21 mouse cellular contexts compared by ENCODE assay signal in the genomic region with DNA sequence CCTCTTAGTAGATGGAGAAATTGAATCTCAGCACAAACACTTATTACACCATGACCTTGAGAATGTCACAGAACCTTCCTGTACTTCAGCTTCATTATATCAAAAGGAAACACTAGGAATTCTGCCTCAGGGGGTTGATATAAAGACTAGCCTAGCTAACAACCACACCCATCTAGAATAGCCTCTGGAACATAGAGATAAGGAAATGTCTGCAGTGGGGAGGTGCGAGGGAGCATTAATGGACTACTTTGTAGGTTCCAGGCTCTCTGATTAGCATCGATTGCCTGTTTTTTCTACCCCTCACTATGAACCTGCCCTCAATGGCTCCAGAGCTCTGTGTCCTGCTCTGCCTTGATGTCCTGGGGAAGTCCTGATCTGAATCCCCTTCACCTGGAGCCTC.
A peak's percentile ranks its signal among the peaks of the same experiment; 100 is the strongest.
DNase-seq lines count a peak whose midpoint lies in the region; ATAC-seq and TF ChIP-seq lines count a peak whose summit lies in the region.
"Had no signal": no experiment of that assay in that cellular context is flagged by ENCODE, and none has a peak within 500 bp of the region (broad histone marks: within the 10 kb centered on the region; RNA-seq: fewer than 3 reads in every experiment).

No protein-coding gene starts in this region.

- H3K27me3 ChIP-seq in intestine, embryonic 16.5 days (replicated peaks; ENCODE audit: control insufficient read depth, insufficient read depth, low read length) = no peaks in the 10 kb centered on the region
- H3K27me3 ChIP-seq in liver, embryonic 14.5 days (ENCODE audit: control insufficient read depth, insufficient read depth, low read length) = no peaks in the 10 kb centered on the region
- no peaks in the 10 kb centered on the region for H3K27me3 ChIP-seq in forebrain, embryonic 13.5 days
- H3K27me3 ChIP-seq: forebrain, embryonic 12.5 days; heart, embryonic 12.5 days; hindbrain, embryonic 13.5 days; lung, embryonic 15.5 days had no signal

- H3K4me2 ChIP-seq in intestine, embryonic 16.5 days (ENCODE audit: low read depth, low read length) = no peak overlapping the region
- peak overlapping the region; percentile 57 for H3K4me2 ChIP-seq in liver, embryonic 14.5 days (ENCODE audit: low read depth)
- no peak overlapping the region for H3K4me2 ChIP-seq in forebrain, embryonic 13.5 days
- H3K4me2 ChIP-seq: forebrain, embryonic 12.5 days; heart, embryonic 12.5 days; hindbrain, embryonic 13.5 days; lung, embryonic 15.5 days had no signal

- no peaks in the 10 kb centered on the region for H3K4me1 ChIP-seq in intestine, embryonic 16.5 days (ENCODE audit: control insufficient read depth, insufficient read depth, low read length)
- H3K4me1 ChIP-seq in liver, embryonic 14.5 days (replicated peaks; ENCODE audit: control insufficient read depth in 2 of 2, insufficient read depth in 2 of 2, low read length in 1 of 2) = peaks cover 15 to 25% of the 10 kb centered on the region in 2 experiments
- no peaks in the 10 kb centered on the region for H3K4me1 ChIP-seq in forebrain, embryonic 13.5 days
- H3K4me1 ChIP-seq: embryonic facial prominence, embryonic 10.5 days; forebrain, embryonic 12.5 days; lung, embryonic 15.5 days had no signal

- DNase-seq in ZHBTc4 (ENCODE audit: low read depth, low spot score) = peak; percentile 12
- peak; percentile 66 for DNase-seq in c-Kit-negative CD71-positive TER-119-positive erythroid progenitor cells, embryonic 14.5 days (ENCODE audit: low read depth, low spot score)
- peak; percentile 49 to 66 (median 65) for DNase-seq in liver, embryonic 14.5 days (ENCODE audit: low read depth in 3 of 3, low spot score in 3 of 3)
- DNase-seq: adrenal gland, postnatal 25 days; cerebellum, adult 11-12 months; cerebellum, postnatal 10 days; heart, postnatal 14 days; kidney, adult 9 months; kidney, postnatal 36 days; lung, postnatal 36 days; right cerebral cortex, adult 18-20 months had no signal

- WGBS in intestine, embryonic 16.5 days = 58% methylated on average over 2 of the region's 2 CpGs
- WGBS in liver, embryonic 14.5 days (ENCODE audit: insufficient replicate concordance) = 14% methylated on average over 2 of the region's 2 CpGs
- WGBS in forebrain, embryonic 13.5 days = 90% methylated on average over 2 of the region's 2 CpGs

- no peak overlapping the region for H3K9ac ChIP-seq in intestine, embryonic 16.5 days (ENCODE audit: low read depth, low read length)
- no peak overlapping the region for H3K9ac ChIP-seq in liver, embryonic 14.5 days (replicated peaks)
- H3K9ac ChIP-seq in forebrain, embryonic 13.5 days = no peak overlapping the region
- H3K9ac ChIP-seq: forebrain, embryonic 12.5 days; heart, embryonic 12.5 days; hindbrain, embryonic 13.5 days; lung, embryonic 15.5 days had no signal

- TF ChIP-seq EP300 in liver, embryonic 14.5 days (IDR thresholded peaks at IDR 0.05; ENCODE audit: low read depth) = peak; percentile 85

- no peak overlapping the region for H3K4me3 ChIP-seq in intestine, embryonic 16.5 days (ENCODE audit: low read length)
- H3K4me3 ChIP-seq in liver, embryonic 14.5 days (ENCODE audit: insufficient read depth in 1 of 2, low read depth in 2 of 2, low read length in 2 of 2) = no peak overlapping the region
- H3K4me3 ChIP-seq in forebrain, embryonic 13.5 days = no peak overlapping the region
- H3K4me3 ChIP-seq: embryonic facial prominence, embryonic 10.5 days; forebrain, embryonic 12.5 days; heart, embryonic 12.5 days; hindbrain, embryonic 13.5 days; lung, embryonic 15.5 days had no signal

- H3K36me3 ChIP-seq in intestine, embryonic 16.5 days (ENCODE audit: control insufficient read depth, insufficient read depth, low read length) = no peaks in the 10 kb centered on the region
- H3K36me3 ChIP-seq in liver, embryonic 14.5 days (replicated peaks; ENCODE audit: control insufficient read depth, insufficient read depth, low read depth) = no peaks in the 10 kb centered on the region
- no peaks in the 10 kb centered on the region for H3K36me3 ChIP-seq in forebrain, embryonic 13.5 days (ENCODE audit: poor library complexity, severe bottlenecking)
- H3K36me3 ChIP-seq: embryonic facial prominence, embryonic 10.5 days; forebrain, embryonic 12.5 days; heart, embryonic 12.5 days; hindbrain, embryonic 13.5 days; lung, embryonic 15.5 days had no signal

- no peak overlapping the region for H3K27ac ChIP-seq in intestine, embryonic 16.5 days (ENCODE audit: low read length)
- H3K27ac ChIP-seq in liver, embryonic 14.5 days = peak overlapping the region; percentile 17
- H3K27ac ChIP-seq in forebrain, embryonic 13.5 days = no peak overlapping the region
- H3K27ac ChIP-seq: embryonic facial prominence, embryonic 10.5 days; forebrain, embryonic 12.5 days; hindbrain, embryonic 13.5 days; lung, embryonic 15.5 days had no signal

- no peak for TF ChIP-seq CTCF in liver, embryonic 14.5 days (IDR thresholded peaks at IDR 0.05; ENCODE audit: low read depth)

- ATAC-seq in intestine, embryonic 16.5 days = peak; percentile 81
- ATAC-seq in liver, embryonic 14.5 days (ENCODE audit: insufficient read depth) = peak; percentile 98
- no peak for ATAC-seq in megakaryocyte progenitor cell, adult 5-6 weeks (replicated peaks; ENCODE audit: poor library complexity)
- ATAC-seq in forebrain, embryonic 13.5 days = no peak
- ATAC-seq in megakaryocyte, adult 5-6 weeks (ENCODE audit: poor library complexity, severe bottlenecking) = no peak
- ATAC-seq: inflammation-experienced regulatory T-cells, adult 6 months had no signal

- H3K9me3 ChIP-seq in intestine, embryonic 16.5 days (ENCODE audit: control insufficient read depth, low read length) = no peaks in the 10 kb centered on the region
- no peaks in the 10 kb centered on the region for H3K9me3 ChIP-seq in liver, embryonic 14.5 days (ENCODE audit: control insufficient read depth, low read length)
- H3K9me3 ChIP-seq in forebrain, embryonic 13.5 days (replicated peaks) = no peaks in the 10 kb centered on the region
- H3K9me3 ChIP-seq: embryonic facial prominence, embryonic 10.5 days; forebrain, embryonic 12.5 days; heart, embryonic 12.5 days; hindbrain, embryonic 13.5 days; lung, embryonic 15.5 days had no signal

Comparison
In these comparisons a context has a peak if more than half of its experiments do, and no peak if none do; other contexts are left out.
1. DNase-seq: peak in every context shown above with its lines; median percentile 66 in c-Kit-negative CD71-positive TER-119-positive erythroid progenitor cells, embryonic 14.5 days; 65 in liver, embryonic 14.5 days; 12 in ZHBTc4.
2. ATAC-seq: peak in intestine, embryonic 16.5 days (single experiment) and liver, embryonic 14.5 days (single experiment); none in megakaryocyte progenitor cell, adult 5-6 weeks (single experiment), forebrain, embryonic 13.5 days (single experiment) and megakaryocyte, adult 5-6 weeks (single experiment).